Mouse (Mus musculus) liver, postnatal 0 days (tissue): ENCODE results near the gene Atf7.

ENCODE experiments used
- CTCF ChIP-seq: sonication (generic); IDR thresholded peaks from 2 replicates; pipeline ENCODE4 v1.5.1; 2016; ENCODE audit warnings: antibody characterized with exemption, low read depth
- EP300 ChIP-seq: IDR thresholded peaks from 2 replicates; pipeline ENCODE4 v1.6.1; 2016; ENCODE audit warnings: antibody characterized with exemption, low read depth, mild to moderate bottlenecking

- TF ChIP-seq CTCF (no peak), EP300 (no peak)
Measured at GRCm38 (mm10) chr15:102583708-102584383, 41.4 kb downstream of the Atf7 start.
